Mouse (Mus musculus): ENCODE results near the gene Ccnd3.

DNA sequence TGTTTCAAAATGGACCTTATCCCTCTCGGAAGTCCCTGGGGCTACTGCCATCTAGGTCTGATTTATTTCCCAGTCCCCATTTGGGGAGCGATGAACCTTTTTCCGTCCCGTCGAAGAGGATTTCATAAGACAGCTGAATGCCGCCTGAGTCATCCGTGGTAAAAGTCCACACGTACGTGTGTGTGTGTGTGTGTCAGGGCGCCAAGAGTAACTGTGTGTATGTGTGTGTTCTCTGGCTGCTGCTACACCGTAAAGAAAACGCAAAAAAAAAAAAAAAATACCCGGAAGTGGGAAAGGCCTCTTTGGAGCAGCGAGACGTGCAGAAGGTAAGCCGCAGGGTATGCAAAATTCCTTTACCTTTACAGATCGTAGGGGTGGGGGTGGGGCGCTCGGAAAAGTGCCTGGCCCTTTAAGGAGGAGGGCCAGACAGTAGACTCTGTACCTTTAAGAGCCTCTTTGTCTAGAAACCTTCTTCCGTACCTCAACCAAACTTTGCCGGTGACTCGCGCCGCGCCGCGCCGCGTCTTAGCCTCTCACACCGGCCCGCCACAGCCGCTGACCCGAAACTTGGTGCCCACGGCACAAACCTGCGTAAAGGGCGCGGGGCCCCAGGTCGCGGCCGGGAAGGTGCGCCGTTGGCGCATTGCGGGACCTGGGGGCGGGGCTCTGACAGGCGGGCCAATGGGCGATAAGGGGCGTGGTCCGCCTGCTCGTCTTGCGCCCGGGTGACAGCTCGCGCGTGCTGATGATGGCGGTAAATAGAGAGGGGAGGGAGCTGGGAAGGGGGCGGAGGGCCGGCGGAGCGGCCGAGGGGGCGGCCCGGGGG lies 124.2 kb downstream of the Ccnd3 start:
- TF ChIP-seq CTCF (IDR thresholded peaks at IDR 0.05; ENCODE audit: low read depth, low read length): no peak; the same call in 1 of the 2 replicates
- TF ChIP-seq POLR2A (IDR thresholded peaks at IDR 0.05; ENCODE audit: borderline replicate concordance, low read depth, low read length): no peak
